Mouse (Mus musculus): ENCODE measurements around the gene Parvb. TPM values are rescaled to one million over a fixed set of nuclear protein-coding genes. Genes with fewer than 3 reads are reported as not detected.

Parvb gene
- total and polyA plus RNA-seq, 2 experiments from 2014 or later, result 4.3 to 9.4 TPM

DNA sequence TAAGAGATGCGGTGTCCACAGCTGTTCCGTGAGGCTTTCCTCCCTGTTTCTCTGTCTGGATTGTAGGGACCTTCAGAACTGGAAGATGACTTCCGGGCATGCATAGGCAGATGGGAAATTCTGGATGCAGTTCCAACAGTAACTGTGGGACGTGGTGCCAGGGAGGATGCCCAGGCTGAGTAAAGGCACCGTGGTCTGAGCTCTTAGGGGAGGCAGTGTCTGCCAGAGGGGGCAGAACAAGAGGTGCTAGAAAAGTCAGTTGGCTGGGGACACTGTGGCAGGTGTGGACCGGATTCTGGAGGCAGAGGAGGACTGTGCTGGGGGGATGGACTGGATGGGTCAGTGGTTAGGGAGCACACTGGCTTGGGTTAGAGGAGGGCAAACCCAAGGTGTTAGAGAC is 30.8 kb downstream of the Parvb start:
- TF ChIP-seq CTCF (IDR thresholded peaks at IDR 0.05; ENCODE audit: low read depth), result no peak
- DNase-seq, result no peak
- H3K9me3 ChIP-seq (ENCODE audit: low read length), result no peaks in the 10 kb centered on the region
- WGBS, result 69% methylated on average over 6 of the region's 6 CpGs
- H3K9ac ChIP-seq, result no peak overlapping the region
- no peaks in the 10 kb centered on the region for H3K36me3 ChIP-seq (ENCODE audit: insufficient read depth)
- no peak overlapping the region for H3K4me3 ChIP-seq (ENCODE audit: low read depth, low read length)
- H3K4me1 ChIP-seq (ENCODE audit: insufficient read depth), result no peaks in the 10 kb centered on the region
- no peak overlapping the region for H3K27ac ChIP-seq (ENCODE audit: low read depth, low read length)
- ATAC-seq, result no peak
- no peaks in the 10 kb centered on the region; the same call in 1 of the 2 replicates for H3K27me3 ChIP-seq (ENCODE audit: insufficient read depth, low read length)
- no peak overlapping the region for H3K4me2 ChIP-seq (ENCODE audit: low read depth)

DNA sequence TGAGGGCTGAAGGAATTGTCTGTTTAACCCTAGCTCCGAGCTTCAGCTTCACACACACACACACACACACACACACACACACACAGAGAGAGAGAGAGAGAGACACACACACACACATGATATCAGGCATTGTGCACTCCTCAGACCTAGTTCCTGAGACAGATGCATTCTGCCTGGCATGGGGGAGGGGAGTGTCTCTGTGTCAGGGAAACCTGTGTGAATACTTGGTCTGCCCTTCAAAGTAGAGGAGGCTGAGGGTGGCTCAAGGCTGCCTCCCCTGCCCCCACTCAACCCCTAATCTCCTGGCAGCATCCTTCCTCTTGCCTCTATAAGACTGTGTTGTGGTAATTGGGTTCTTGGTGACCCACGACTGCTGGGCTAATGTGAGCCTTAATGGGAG is 31.7 kb downstream of the Parvb start:
- ATAC-seq (no peak), DNase-seq (no peak)
- Histone ChIP-seq H3K36me3 (ENCODE audit: insufficient read depth) (no peaks in the 10 kb centered on the region), H3K9me3 (ENCODE audit: low read length) (no peaks in the 10 kb centered on the region), H3K4me1 (ENCODE audit: insufficient read depth) (no peaks in the 10 kb centered on the region), H3K27me3 (ENCODE audit: insufficient read depth, low read length) (no peaks in the 10 kb centered on the region; the same call in 1 of the 2 replicates), H3K4me3 (ENCODE audit: low read depth, low read length) (no peak overlapping the region), H3K9ac (no peak overlapping the region), H3K4me2 (ENCODE audit: low read depth) (no peak overlapping the region), H3K27ac (ENCODE audit: low read depth, low read length) (no peak overlapping the region)
- 41% methylated on average over 2 of the region's 2 CpGs for WGBS
- TF ChIP-seq CTCF (IDR thresholded peaks at IDR 0.05; ENCODE audit: low read depth), result no peak

DNA sequence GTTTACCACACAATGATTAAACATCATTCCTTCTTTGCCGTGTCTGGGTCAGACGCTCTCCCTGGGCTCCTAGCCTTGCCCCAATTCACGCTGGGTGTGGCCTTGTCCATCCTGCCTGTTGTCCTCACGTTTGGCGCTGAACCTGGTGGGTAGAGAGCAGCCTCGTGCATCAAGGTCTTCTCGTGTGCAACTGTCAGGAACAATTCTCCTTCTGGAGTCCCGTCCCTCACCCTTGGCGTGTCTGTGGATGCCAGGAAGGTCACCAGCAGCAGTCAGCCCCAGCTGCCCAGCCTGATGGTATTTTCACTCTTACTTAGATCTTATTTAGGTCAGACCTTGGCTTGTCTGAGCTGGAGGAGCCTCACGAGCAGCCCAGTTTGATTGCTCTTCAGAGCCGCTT is 33.3 kb downstream of the Parvb start:
- no peak overlapping the region for H3K4me3 ChIP-seq (ENCODE audit: low read depth, low read length)
- WGBS, result 72% methylated on average over 11 of the region's 11 CpGs
- no peaks in the 10 kb centered on the region for H3K27me3 ChIP-seq (ENCODE audit: insufficient read depth, low read length)
- no peak for TF ChIP-seq CTCF (IDR thresholded peaks at IDR 0.05; ENCODE audit: low read depth)
- H3K36me3 ChIP-seq (ENCODE audit: insufficient read depth), result no peaks in the 10 kb centered on the region
- H3K4me2 ChIP-seq (ENCODE audit: low read depth), result no peak overlapping the region
- DNase-seq (no peak), ATAC-seq (no peak)
- no peaks in the 10 kb centered on the region for H3K9me3 ChIP-seq (ENCODE audit: low read length)
- H3K9ac ChIP-seq, result no peak overlapping the region
- H3K4me1 ChIP-seq (ENCODE audit: insufficient read depth), result no peaks in the 10 kb centered on the region
- H3K27ac ChIP-seq (ENCODE audit: low read depth, low read length), result peak overlapping the region; percentile 35

DNA sequence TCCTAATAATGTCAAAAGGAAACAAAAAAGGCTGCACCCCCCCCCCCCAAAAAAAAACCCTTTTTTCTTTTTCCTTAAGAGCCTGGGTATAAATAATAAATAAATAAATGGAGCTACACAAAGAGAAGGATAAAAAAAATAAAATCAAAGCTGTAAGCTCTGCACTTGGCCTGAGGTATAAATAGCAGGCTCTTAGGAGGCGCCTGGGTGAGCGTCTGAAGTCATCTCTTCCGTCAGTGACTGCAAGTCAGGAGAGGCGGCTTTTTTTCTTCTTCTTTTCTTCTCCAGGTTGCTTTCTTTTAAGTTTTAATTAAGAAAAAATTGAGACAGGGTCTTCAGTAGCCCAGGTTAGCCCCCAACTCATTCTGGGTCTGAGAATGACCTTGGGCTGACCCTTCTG is 34.4 kb downstream of the Parvb start:
- Histone ChIP-seq H3K27ac (ENCODE audit: low read depth, low read length) (peak overlapping the region; percentile 9; the same call in 1 of the 2 replicates), H3K27me3 (ENCODE audit: insufficient read depth, low read length) (no peaks in the 10 kb centered on the region), H3K9me3 (ENCODE audit: low read length) (no peaks in the 10 kb centered on the region), H3K4me1 (ENCODE audit: insufficient read depth) (no peaks in the 10 kb centered on the region), H3K4me3 (ENCODE audit: low read depth, low read length) (no peak overlapping the region), H3K4me2 (ENCODE audit: low read depth) (no peak overlapping the region), H3K36me3 (ENCODE audit: insufficient read depth) (no peaks in the 10 kb centered on the region), H3K9ac (no peak overlapping the region)
- no peak for ATAC-seq
- no peak for TF ChIP-seq CTCF (IDR thresholded peaks at IDR 0.05; ENCODE audit: low read depth)
- no peak for DNase-seq
- WGBS, result 55% methylated on average over 4 of the region's 4 CpGs

DNA sequence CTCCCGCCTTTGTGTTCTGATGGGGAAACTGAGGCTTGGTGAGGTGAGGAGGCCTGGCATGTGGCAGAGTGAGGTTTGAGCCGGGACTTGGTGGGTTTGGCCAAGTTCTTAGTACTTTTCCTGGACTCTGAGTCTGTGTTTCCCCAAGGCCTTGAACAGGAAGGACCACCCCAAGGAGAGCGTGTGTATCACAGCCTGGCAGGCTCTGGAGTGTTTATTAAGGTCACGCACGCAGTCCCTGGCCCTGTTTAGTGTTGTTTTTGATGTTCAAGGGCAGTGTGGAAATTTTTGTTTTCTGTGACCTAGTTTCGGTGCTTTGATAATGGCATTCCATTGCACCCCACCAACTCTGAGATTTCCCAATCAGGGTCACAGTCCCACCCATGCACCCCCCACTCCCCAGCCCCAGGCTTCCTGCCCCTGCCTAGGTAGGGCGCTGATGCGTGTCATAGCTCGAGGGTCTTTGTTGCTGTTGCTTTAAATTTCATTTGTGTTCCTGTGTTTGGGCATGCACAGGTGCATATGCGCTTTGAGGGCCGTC is 35.9 kb downstream of the Parvb start:
- 91% methylated on average over 11 of the region's 11 CpGs for WGBS
- Histone ChIP-seq H3K27me3 (ENCODE audit: insufficient read depth, low read length) (no peaks in the 10 kb centered on the region), H3K9me3 (ENCODE audit: low read length) (no peaks in the 10 kb centered on the region), H3K4me1 (ENCODE audit: insufficient read depth) (no peaks in the 10 kb centered on the region), H3K36me3 (ENCODE audit: insufficient read depth) (no peaks in the 10 kb centered on the region), H3K9ac (no peak overlapping the region), H3K4me3 (ENCODE audit: low read depth, low read length) (no peak overlapping the region), H3K4me2 (ENCODE audit: low read depth) (no peak overlapping the region), H3K27ac (ENCODE audit: low read depth, low read length) (no peak overlapping the region)
- no peak for ATAC-seq
- TF ChIP-seq CTCF (IDR thresholded peaks at IDR 0.05; ENCODE audit: low read depth), result no peak
- DNase-seq, result no peak

DNA sequence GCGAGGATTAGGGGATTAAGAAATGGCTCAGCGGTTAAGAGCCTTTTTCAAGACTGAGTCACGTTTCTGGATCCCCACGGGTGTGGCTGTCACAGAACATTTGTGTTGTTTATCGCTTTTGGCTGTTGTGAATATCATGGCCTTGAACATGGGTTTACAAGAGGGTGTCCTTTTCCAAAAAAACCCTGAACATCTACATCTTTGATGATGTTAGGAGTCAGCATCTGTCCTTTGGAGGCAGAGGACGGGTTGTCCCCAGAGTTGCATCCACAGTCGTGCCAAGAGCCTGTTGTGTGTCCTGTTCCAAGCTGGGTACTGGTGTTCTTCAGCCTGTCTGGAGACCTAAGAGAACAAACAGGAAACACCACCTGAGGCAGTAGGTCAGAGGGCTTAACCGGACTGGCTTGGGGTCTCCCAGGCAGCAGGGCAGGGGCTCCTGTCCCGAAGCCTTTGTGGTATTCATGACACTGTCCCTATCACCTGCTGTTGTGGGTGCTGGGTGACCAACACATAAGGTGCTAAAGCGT is 37.3 kb downstream of the Parvb start:
- no peak for DNase-seq
- no peak for ATAC-seq
- H3K9me3 ChIP-seq (ENCODE audit: low read length), result no peaks in the 10 kb centered on the region
- H3K36me3 ChIP-seq (ENCODE audit: insufficient read depth), result no peaks in the 10 kb centered on the region
- no peak overlapping the region for H3K4me2 ChIP-seq (ENCODE audit: low read depth)
- 68% methylated on average over 10 of the region's 10 CpGs for WGBS
- no peak overlapping the region for H3K4me3 ChIP-seq (ENCODE audit: low read depth, low read length)
- H3K9ac ChIP-seq, result no peak overlapping the region
- no peak for TF ChIP-seq CTCF (IDR thresholded peaks at IDR 0.05; ENCODE audit: low read depth)
- no peak overlapping the region for H3K27ac ChIP-seq (ENCODE audit: low read depth, low read length)
- no peaks in the 10 kb centered on the region for H3K4me1 ChIP-seq (ENCODE audit: insufficient read depth)
- H3K27me3 ChIP-seq (ENCODE audit: insufficient read depth, low read length), result no peaks in the 10 kb centered on the region

DNA sequence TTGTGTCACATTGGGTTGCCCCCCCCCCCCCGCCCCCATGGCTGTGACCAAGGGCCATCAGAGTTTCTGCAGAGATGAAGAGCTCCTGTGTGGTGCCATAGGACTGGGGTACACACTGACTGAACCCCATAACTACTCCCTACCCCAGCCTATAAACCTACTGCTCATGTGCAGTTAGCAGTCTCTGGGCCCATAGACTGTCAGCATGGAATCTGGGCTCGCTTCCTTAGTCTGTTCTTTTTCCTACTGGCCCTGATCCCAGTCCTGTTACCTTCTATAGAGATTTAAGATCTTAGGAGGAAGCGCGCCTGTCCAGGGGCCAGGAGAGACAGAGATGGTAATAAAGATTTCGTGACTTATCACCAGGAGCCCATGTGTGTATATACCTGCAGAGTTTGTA is 38.2 kb downstream of the Parvb start:
- DNase-seq, result no peak
- Histone ChIP-seq H3K9me3 (ENCODE audit: low read length) (no peaks in the 10 kb centered on the region), H3K4me2 (ENCODE audit: low read depth) (no peak overlapping the region), H3K27me3 (ENCODE audit: insufficient read depth, low read length) (no peaks in the 10 kb centered on the region), H3K4me3 (ENCODE audit: low read depth, low read length) (no peak overlapping the region), H3K36me3 (ENCODE audit: insufficient read depth) (no peaks in the 10 kb centered on the region), H3K4me1 (ENCODE audit: insufficient read depth) (no peaks in the 10 kb centered on the region), H3K27ac (ENCODE audit: low read depth, low read length) (no peak overlapping the region), H3K9ac (no peak overlapping the region)
- no peak for ATAC-seq
- no peak for TF ChIP-seq CTCF (IDR thresholded peaks at IDR 0.05; ENCODE audit: low read depth)
- 74% methylated on average over 5 of the region's 5 CpGs for WGBS
